Mouse (Mus musculus) liver, adult 2 months (tissue): ENCODE data around the gene Gigyf1. TPM values are rescaled to one million over a fixed set of nuclear protein-coding genes. Genes with fewer than 3 reads are reported as not detected.

ENCODE experiments used
- DNase-seq: peaks from one replicate; pipeline ENCODE4 v3.0.0-alpha.2; 2011; ENCODE audit warnings: low read depth, low spot score; ENCODE audit errors: extremely low read depth
- H3K27ac ChIP-seq: fragments of 200-500 bp; replicated peaks from 2 replicates; pipeline ENCODE4 v1.5.1; 2012; ENCODE audit warnings: low read depth, mild to moderate bottlenecking, control low read depth, inconsistent platforms, low read length; ENCODE audit not compliant: insufficient read depth
- H3K27me3 ChIP-seq: fragments of 200-500 bp; 2 replicates; pipeline ENCODE4 v1.6.1; 2012; ENCODE audit warnings: mild to moderate bottlenecking, moderate library complexity, low read length, inconsistent platforms; ENCODE audit not compliant: control insufficient read depth, insufficient read depth
- H3K36me3 ChIP-seq: fragments of 200-500 bp; 2 replicates; pipeline ENCODE4 v1.6.1; 2012; ENCODE audit warnings: low read length, inconsistent platforms; ENCODE audit not compliant: control insufficient read depth, insufficient read depth
- H3K4me1 ChIP-seq: fragments of 200-500 bp; 2 replicates; pipeline ENCODE4 v1.6.1; 2011; ENCODE audit warnings: low read length; ENCODE audit not compliant: control insufficient read depth, insufficient read depth
- H3K4me3 ChIP-seq: fragments of 200-500 bp; 2 replicates; pipeline ENCODE4 v1.5.1; 2011; ENCODE audit warnings: low read depth, mild to moderate bottlenecking, control low read depth, low read length, moderate library complexity; ENCODE audit not compliant: insufficient read depth
- H3K79me2 ChIP-seq: fragments of 200-500 bp; 2 replicates; pipeline ENCODE4 v1.6.1; 2012; ENCODE audit warnings: inconsistent platforms, mild to moderate bottlenecking, low read length, moderate library complexity; ENCODE audit not compliant: control insufficient read depth, insufficient read depth
- H3K9ac ChIP-seq: fragments of 200-500 bp; 2 replicates; pipeline ENCODE4 v1.6.1; 2012; ENCODE audit warnings: low read depth, mild to moderate bottlenecking, control low read depth, inconsistent platforms, low read length
- CTCF ChIP-seq: fragments of 200-500 bp; IDR thresholded peaks from 2 replicates; pipeline ENCODE4 v1.5.1; 2011; ENCODE audit warnings: low read depth, low read length, control low read depth
- POLR2A ChIP-seq: fragments of 200-500 bp; IDR thresholded peaks from 2 replicates; pipeline ENCODE4 v1.6.1; 2011; ENCODE audit warnings: low read length, control low read depth; ENCODE audit not compliant: insufficient read depth; ENCODE audit errors: extremely low read depth
- WGBS: fragments of 180-500 bp; shearing (Covaris S2); methylation state at CpG from one replicate; pipeline ENCODE4 v1.1.7; 2018; 5-methylcytosine and 5-hydroxymethylcytosine counted together
- polyA plus RNA-seq: library from polyadenylated mRNA; depleted of rRNA; stranded (reverse); fragments of >200 nt; gene quantifications from 2 replicates; pipeline ENCODE4 v1.2.3, GENCODE M21; 2012; rRNA removed
- total RNA-seq: library from RNA; depleted of rRNA; stranded (reverse); fragments of >200 nt; gene quantifications from 2 replicates; pipeline ENCODE4 v1.2.3, GENCODE M21; 2014; rRNA removed

Gigyf1 gene
- total RNA-seq (2.7 and 4.2 TPM in 2 replicates), polyA plus RNA-seq (9.3 and 14.0 TPM in 2 replicates)

DNA sequence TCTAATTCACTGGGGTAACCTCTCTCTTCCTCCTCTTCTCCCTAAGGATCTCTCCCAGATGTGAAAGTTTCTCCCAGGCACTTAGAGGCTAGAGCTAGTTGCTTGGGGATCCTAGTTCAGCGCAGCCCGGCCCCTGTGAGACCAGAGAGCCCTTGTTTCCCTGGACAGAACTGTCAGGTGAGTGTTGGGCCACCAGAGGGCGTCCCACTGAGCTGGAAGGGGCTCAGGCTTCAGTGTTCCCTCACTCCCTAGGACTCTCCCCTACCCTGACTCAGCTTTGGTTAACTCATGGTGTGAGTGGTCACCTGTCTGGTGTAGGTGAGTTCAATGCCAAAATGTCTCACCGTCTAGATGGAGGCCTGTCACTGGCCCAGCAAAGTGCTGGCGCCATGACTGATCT is at the start of gene Gigyf1:
TSS of gene Gigyf1 (plus strand) at position 113 of the 400 bp plus-strand sequence.
- Histone ChIP-seq H3K27me3 (no peaks in the 10 kb centered on the region), H3K27ac (no peak within 1 kb of the TSS), H3K4me3 (no peak within 1 kb of the TSS), H3K36me3 (peaks cover 12% of the 10 kb centered on the region; the same call in 1 of the 2 replicates), H3K9ac (no peak within 1 kb of the TSS), H3K79me2 (peaks cover 24% of the 10 kb centered on the region), H3K4me1 (peaks cover 2% of the 10 kb centered on the region; the same call in 1 of the 2 replicates)
- DNase-seq = no peak
- 82% methylated on average over 5 of the region's 5 CpGs for WGBS
- TF ChIP-seq CTCF (peak; percentile 77), POLR2A (no peak)

DNA sequence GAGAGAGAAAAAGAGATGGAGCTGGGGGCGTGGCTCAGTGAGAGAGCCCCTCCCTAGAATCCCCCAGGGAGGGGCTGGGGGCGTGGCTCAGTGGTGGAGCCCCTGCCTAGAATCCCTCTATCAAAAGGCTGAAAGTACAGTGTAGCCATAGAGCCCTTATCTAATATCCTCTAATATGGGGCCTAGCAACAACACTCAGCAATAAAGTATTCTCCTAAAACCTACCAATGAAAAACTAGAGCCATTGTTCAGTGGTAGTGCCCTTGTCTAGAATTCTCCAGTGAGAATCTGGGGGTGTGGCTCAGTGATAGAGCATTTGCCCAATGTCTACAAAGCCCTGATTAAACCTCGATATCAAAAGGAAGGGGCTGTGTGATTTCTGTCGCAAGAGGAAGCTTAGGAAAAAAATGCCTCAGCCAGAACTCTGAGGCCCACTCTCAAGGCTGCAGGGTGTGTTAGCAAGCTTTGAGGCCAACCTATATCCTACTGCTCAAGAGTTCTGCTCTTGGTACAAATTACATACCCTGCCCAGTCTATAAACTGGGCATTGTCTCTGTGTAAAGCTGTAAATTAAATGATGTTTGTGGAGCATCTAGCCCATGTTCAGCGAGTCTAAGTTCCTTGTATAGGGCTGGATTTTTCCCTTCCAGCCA is 46.0 kb upstream of the Gigyf1 start:
- no peak for DNase-seq
- Histone ChIP-seq H3K4me3 (no peak overlapping the region), H3K9ac (no peak overlapping the region), H3K36me3 (no peaks in the 10 kb centered on the region), H3K27me3 (no peaks in the 10 kb centered on the region), H3K4me1 (no peaks in the 10 kb centered on the region), H3K27ac (no peak overlapping the region), H3K79me2 (no peaks in the 10 kb centered on the region)
- no peak for TF ChIP-seq CTCF
- 63% methylated on average over 5 of the region's 5 CpGs for WGBS

DNA sequence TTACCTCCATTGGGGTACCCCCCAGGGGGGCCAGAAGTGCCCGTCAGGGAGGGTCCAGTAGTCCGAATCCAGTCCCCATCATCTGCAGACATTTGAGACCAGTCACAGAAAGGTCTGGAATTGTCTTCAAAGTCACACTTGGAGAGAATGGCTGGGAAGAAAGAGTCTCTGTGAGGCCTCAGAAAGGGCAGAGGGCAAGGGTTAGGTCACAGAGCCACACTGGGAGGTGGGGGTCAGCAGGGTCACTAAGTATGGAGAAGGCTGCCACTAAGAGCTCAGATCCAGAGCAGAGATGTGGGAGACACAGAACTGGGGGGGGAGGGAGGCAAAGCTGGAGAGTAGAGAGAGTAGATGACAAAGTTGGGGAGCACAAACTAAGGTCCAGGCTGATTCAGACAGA is 44.0 kb upstream of the Gigyf1 start:
- no peak for DNase-seq
- WGBS = 93% methylated on average over 2 of the region's 2 CpGs
- TF ChIP-seq POLR2A (no peak), CTCF (no peak)

DNA sequence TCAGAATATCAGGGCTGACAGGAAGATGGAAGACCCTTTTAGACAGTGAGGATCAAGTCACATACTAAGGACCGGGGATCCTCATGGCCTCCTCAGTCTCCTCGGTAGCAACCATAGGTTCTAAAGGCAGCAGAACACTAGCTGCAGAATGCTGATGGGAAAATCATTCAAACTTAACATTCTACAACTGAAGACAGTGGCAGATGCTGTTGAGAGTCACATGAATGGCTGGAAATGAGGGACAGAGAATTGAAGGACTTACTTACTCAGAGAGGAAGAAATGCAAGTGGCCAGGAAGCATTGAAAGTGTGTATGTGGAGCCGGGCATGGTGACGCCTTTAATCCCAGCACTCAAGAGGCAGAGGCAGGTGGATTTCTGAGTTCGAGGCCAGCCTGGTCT is 41.4 kb upstream of the Gigyf1 start, which contains the start of gene Zan:
TSS of gene Zan (minus strand) at position 101 of the 400 bp plus-strand sequence.
- Histone ChIP-seq H3K9ac (no peak within 1 kb of the TSS), H3K27ac (no peak within 1 kb of the TSS), H3K4me3 (no peak within 1 kb of the TSS), H3K79me2 (no peaks in the 10 kb centered on the region), H3K27me3 (no peaks in the 10 kb centered on the region), H3K36me3 (no peaks in the 10 kb centered on the region), H3K4me1 (peaks cover 4% of the 10 kb centered on the region)
- WGBS = 87% methylated on average over 5 of the region's 5 CpGs
- no peak for TF ChIP-seq CTCF
- no peak for TF ChIP-seq POLR2A
- DNase-seq = no peak

More for the DNA sequence above, 44.0 kb upstream of the Gigyf1 start:
- Histone ChIP-seq H3K4me3 (no peak overlapping the region), H3K27me3 (no peaks in the 10 kb centered on the region), H3K36me3 (no peaks in the 10 kb centered on the region), H3K27ac (no peak overlapping the region), H3K4me1 (no peaks in the 10 kb centered on the region), H3K9ac (no peak overlapping the region), H3K79me2 (no peaks in the 10 kb centered on the region)

DNA sequence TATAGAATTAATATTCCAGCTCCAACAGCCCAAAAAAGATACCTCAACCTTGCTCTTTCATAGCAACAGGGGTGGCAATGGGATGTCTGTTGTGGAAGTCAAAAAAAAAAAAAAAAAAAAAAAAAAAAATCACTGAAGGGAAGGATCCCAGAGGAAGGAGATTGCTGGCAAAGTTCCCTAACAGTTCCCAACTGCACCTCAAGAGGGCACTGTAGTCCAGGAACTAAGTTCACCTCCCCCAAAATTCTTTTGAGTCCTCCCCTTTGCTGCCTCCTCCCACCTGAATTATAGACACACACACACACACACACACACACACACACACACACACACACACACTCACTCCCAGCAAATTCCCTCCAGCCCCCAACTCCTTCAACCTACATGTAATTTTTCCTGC is 37.2 kb upstream of the Gigyf1 start:
- DNase-seq = peak; percentile 80
- Histone ChIP-seq H3K4me1 (peaks cover 4% of the 10 kb centered on the region), H3K79me2 (no peaks in the 10 kb centered on the region), H3K27me3 (no peaks in the 10 kb centered on the region; the same call in 1 of the 2 replicates), H3K27ac (peak overlapping the region; percentile 30; the same call in 1 of the 2 replicates), H3K4me3 (no peak overlapping the region), H3K36me3 (no peaks in the 10 kb centered on the region), H3K9ac (no peak overlapping the region)
- peak; percentile 66 for TF ChIP-seq CTCF
- no peak for TF ChIP-seq POLR2A

DNA sequence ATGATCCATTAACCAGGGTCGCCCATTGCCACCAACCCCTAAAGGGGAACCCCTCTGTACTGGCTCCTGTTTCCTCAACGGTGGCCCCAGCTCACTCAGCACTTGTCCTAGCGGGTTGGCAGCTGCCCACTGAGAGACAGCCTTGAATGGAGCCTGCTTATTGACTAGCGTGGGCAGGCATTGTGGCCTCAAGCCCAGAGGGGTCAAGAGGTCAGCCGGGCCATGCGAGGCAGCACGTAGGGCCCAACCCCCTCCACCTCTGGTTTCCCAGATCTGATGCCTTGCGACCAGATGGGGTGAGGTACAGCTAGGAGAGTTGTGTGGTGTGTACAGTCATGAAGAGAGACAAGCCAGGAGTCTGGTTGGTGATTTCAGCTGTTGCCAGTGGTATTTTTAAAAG is 36.5 kb upstream of the Gigyf1 start:
- Histone ChIP-seq H3K4me3 (no peak overlapping the region), H3K9ac (no peak overlapping the region), H3K27ac (peak overlapping the region; percentile 30; the same call in 1 of the 2 replicates), H3K27me3 (no peaks in the 10 kb centered on the region; the same call in 1 of the 2 replicates), H3K79me2 (no peaks in the 10 kb centered on the region), H3K36me3 (no peaks in the 10 kb centered on the region), H3K4me1 (peaks cover 4% of the 10 kb centered on the region)
- peak; percentile 84 for DNase-seq
- TF ChIP-seq POLR2A (no peak), CTCF (no peak)
- WGBS = 8% methylated on average over 8 of the region's 8 CpGs
